Mouse (Mus musculus) forebrain, embryonic 15.5 days (tissue): ENCODE data around the gene Slc40a1. TPM values are rescaled to one million over a fixed set of nuclear protein-coding genes. Genes with fewer than 3 reads are reported as not detected.

Source experiments
- ATAC-seq: fragments of 200-750 bp; cut with Nextera tagmentation; replicated peaks from 2 replicates; pipeline ENCODE4 v1.8.0; 2017; ENCODE audit warnings: mild to moderate bottlenecking, moderate TSS enrichment, moderate library complexity
- H3K27ac ChIP-seq: fragments of 300-500 bp; sonication (generic); replicated peaks from 2 replicates; pipeline ENCODE4 v1.5.1; 2015; ENCODE audit warnings: mild to moderate bottlenecking, inconsistent platforms
- H3K27me3 ChIP-seq: fragments of 300-500 bp; sonication (generic); 2 replicates; pipeline ENCODE4 v1.6.1; 2015; ENCODE audit warnings: inconsistent platforms
- H3K36me3 ChIP-seq: fragments of 300-500 bp; sonication (generic); 2 replicates; pipeline ENCODE4 v1.6.1; 2015; ENCODE audit warnings: mild to moderate bottlenecking, inconsistent platforms
- H3K4me1 ChIP-seq: fragments of 300-500 bp; sonication (generic); 2 replicates; pipeline ENCODE4 v1.6.1; 2015; ENCODE audit warnings: inconsistent platforms
- H3K4me2 ChIP-seq: fragments of 300-500 bp; sonication (generic); replicated peaks from 2 replicates; pipeline ENCODE4 v1.6.1; 2015; ENCODE audit warnings: mild to moderate bottlenecking, inconsistent platforms
- H3K4me3 ChIP-seq: fragments of 300-500 bp; sonication (generic); 2 replicates; pipeline ENCODE4 v1.5.1; 2015; ENCODE audit warnings: mild to moderate bottlenecking, inconsistent platforms
- H3K9ac ChIP-seq: fragments of 300-500 bp; sonication (generic); replicated peaks from 2 replicates; pipeline ENCODE4 v1.6.1; 2015; ENCODE audit warnings: mild to moderate bottlenecking, inconsistent platforms
- H3K9me3 ChIP-seq: fragments of 300-500 bp; sonication (generic); 2 replicates; pipeline ENCODE4 v1.6.1; 2016; ENCODE audit warnings: inconsistent platforms
- WGBS: fragments of 180-500 bp; shearing (Covaris S2); methylation state at CpG from one replicate; pipeline ENCODE4 v1.1.7; 2015; ENCODE audit warnings: mixed read lengths; 5-methylcytosine and 5-hydroxymethylcytosine counted together
- polyA plus RNA-seq: library from polyadenylated mRNA; unstranded; fragments of >200 nt; fragmentation: Nextera tagmentation; extraction: Ambion mirVana; gene quantifications from 2 replicates; pipeline ENCODE4 v1.2.1, GENCODE M21; 2015

The Slc40a1 gene
- polyA plus RNA-seq, 1 experiment from 2014 or later: 25.2 TPM

GRCm38 (mm10) chr1:45861162-45861561, 65.2 kb downstream of the Slc40a1 start:
- Histone ChIP-seq H3K27ac (no peak overlapping the region), H3K27me3 (no peaks in the 10 kb centered on the region), H3K4me3 (no peak overlapping the region), H3K4me2 (no peak overlapping the region), H3K36me3 (no peaks in the 10 kb centered on the region), H3K4me1 (no peaks in the 10 kb centered on the region), H3K9me3 (no peaks in the 10 kb centered on the region), H3K9ac (no peak overlapping the region)
- no peak for ATAC-seq

GRCm38 (mm10) chr1:45860349-45860748, 66.0 kb downstream of the Slc40a1 start:
- H3K4me3 ChIP-seq: no peak overlapping the region

More at GRCm38 (mm10) chr1:45860349-45860748, 66.0 kb downstream of the Slc40a1 start:
- no peak for ATAC-seq
- Histone ChIP-seq H3K36me3 (no peaks in the 10 kb centered on the region), H3K9me3 (no peaks in the 10 kb centered on the region), H3K4me2 (no peak overlapping the region), H3K27ac (no peak overlapping the region), H3K4me1 (no peaks in the 10 kb centered on the region), H3K9ac (no peak overlapping the region), H3K27me3 (no peaks in the 10 kb centered on the region)
- 79% methylated on average over 5 of the region's 5 CpGs for WGBS

Other genes with a start within 250 kb of the Slc40a1 start
- 59.4 and 59.5 TPM in 2 replicates for gene Wdr75, start 131.4 kb downstream of the Slc40a1 start, polyA plus RNA-seq
- gene Gm5269, start 36.2 kb downstream of the Slc40a1 start, polyA plus RNA-seq: not detected in 2 replicates
- 1.4 and 1.7 TPM in 2 replicates for gene Dnah7b, start 139.8 kb upstream of the Slc40a1 start, polyA plus RNA-seq